In the genomic region with DNA sequence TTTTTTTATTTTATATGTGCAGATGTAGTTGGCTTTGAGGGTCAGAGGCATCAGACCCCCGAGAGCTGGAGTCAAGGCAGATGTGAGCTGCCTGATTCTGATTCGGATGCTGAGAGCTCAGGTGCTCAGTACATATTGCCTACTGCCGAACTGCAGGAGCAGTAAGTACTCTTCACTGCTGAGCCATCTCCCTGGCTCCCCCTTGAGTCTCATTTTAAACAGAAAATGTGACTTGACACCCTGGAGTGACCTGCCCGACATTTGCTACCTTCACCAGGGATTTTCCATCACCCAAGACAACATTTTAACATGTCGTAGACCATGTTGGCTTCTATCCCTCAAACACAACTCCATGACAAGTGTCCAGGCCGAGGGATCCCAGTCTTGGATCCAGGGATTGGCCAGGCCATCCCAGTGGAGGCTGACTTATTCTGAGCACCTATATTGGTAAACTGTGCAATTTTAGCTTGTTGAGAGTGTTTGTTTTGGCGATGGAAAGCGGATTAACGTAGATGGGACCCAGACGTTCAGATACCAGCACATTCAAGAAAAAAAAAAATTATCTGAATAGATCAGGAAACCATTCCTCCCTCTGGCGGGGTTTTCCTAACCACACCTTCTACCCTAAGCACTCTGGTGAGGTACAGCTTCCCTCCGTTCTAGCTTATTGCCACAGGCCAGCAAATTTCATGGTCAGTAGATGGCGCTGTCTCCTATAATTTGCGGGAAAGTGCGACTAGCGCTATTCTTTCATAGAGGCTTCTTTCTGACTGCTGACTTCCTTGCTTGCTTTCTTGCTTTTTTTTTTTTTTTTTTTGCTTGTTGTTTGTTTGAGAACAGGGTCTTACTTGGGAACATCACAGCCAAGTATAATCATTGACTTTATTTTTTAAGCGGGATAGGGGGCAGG, we compare ENCODE assay signal across 9 mouse cellular contexts. TPM values are rescaled to one million over a fixed set of nuclear protein-coding genes. Genes with fewer than 3 reads are reported as not detected.
DNase-seq lines count a peak whose midpoint lies in the region; ATAC-seq and TF ChIP-seq lines count a peak whose summit lies in the region.
"Had no signal": no experiment of that assay in that cellular context is flagged by ENCODE, and none has a peak within 500 bp of the region (broad histone marks: within the 10 kb centered on the region; RNA-seq: fewer than 3 reads in every experiment).

No protein-coding gene starts in this region.

- ATAC-seq in CD4-positive, CD25-positive, alpha-beta regulatory T cell, adult 4 months = peak; percentile 74
- ATAC-seq in lung, embryonic 14.5 days (ENCODE audit: insufficient read depth) = peak; percentile 62

- no peak overlapping the region for H3K27ac ChIP-seq in heart, adult 2 months
- H3K27ac ChIP-seq in lung, embryonic 14.5 days (ENCODE audit: low read depth) = no peak overlapping the region
- H3K27ac ChIP-seq: heart, embryonic 13.5 days had no signal

- no peaks in the 10 kb centered on the region for H3K79me2 ChIP-seq in heart, adult 2 months (replicated peaks; ENCODE audit: control insufficient read depth, insufficient read depth, low read length)

- peak; percentile 82 for TF ChIP-seq EP300 in heart, adult 2 months (IDR thresholded peaks at IDR 0.05; ENCODE audit: insufficient read depth, low read depth, low read length)

- DNase-seq in adrenal gland, postnatal 25 days = peak; percentile 83
- peak; percentile 86 for DNase-seq in embryo, embryonic 9.5 days (ENCODE audit: extremely low spot score)
- peak; percentile 81 to 88 for DNase-seq in heart, adult 2 months
- DNase-seq in kidney, postnatal 4 days = peak; percentile 91 to 93
- peak; percentile 98 for DNase-seq in lung, embryonic 14.5 days
- peak; percentile 74 for DNase-seq in retina, adult 2 months (ENCODE audit: low read depth, low spot score)
- peak; percentile 87 for DNase-seq in thymus, postnatal 14 days

- H3K36me3 ChIP-seq in heart, adult 2 months (ENCODE audit: control insufficient read depth, insufficient read depth, low read length) = no peaks in the 10 kb centered on the region
- H3K36me3 ChIP-seq in lung, embryonic 14.5 days (ENCODE audit: insufficient read depth) = no peaks in the 10 kb centered on the region
- H3K36me3 ChIP-seq: heart, embryonic 13.5 days had no signal

- no peak overlapping the region for H3K9ac ChIP-seq in heart, adult 2 months (ENCODE audit: low read depth, low read length)
- H3K9ac ChIP-seq in lung, embryonic 14.5 days = no peak overlapping the region
- H3K9ac ChIP-seq: heart, embryonic 13.5 days had no signal

- no peak for TF ChIP-seq POLR2A in heart, adult 2 months (IDR thresholded peaks at IDR 0.05; ENCODE audit: insufficient read depth, low read depth, low read length)

- peak; percentile 88 for TF ChIP-seq CTCF in heart, adult 2 months (IDR thresholded peaks at IDR 0.05)
- peak; percentile 92 for TF ChIP-seq CTCF in lung, embryonic 14.5 days (IDR thresholded peaks at IDR 0.05; ENCODE audit: low read depth)

- intact Hi-C loops in heart, adult 2 months (cut with DNase I) = loop anchor here (1.0 kb wide), 2 partner anchors 131 to 168 kb away; no protein-coding TSS in a partner anchor

- H3K9me3 ChIP-seq in lung, embryonic 14.5 days (ENCODE audit: low read depth, low read length) = no peaks in the 10 kb centered on the region
- H3K9me3 ChIP-seq: heart, embryonic 13.5 days had no signal

- H3K4me1 ChIP-seq in heart, adult 2 months (ENCODE audit: control insufficient read depth, insufficient read depth, low read length) = no peaks in the 10 kb centered on the region
- H3K4me1 ChIP-seq in lung, embryonic 14.5 days (ENCODE audit: insufficient read depth) = no peaks in the 10 kb centered on the region

- 21% methylated on average over 17 of the region's 17 CpGs for WGBS in heart, adult 2 months
- WGBS in lung, embryonic 14.5 days = 18% methylated on average over 17 of the region's 17 CpGs

- H3K4me2 ChIP-seq in lung, embryonic 14.5 days = no peak overlapping the region
- H3K4me2 ChIP-seq: heart, embryonic 13.5 days had no signal

- no peak overlapping the region for H3K4me3 ChIP-seq in heart, adult 2 months
- no peak overlapping the region for H3K4me3 ChIP-seq in lung, embryonic 14.5 days (ENCODE audit: low read depth, low read length)
- H3K4me3 ChIP-seq: heart, embryonic 13.5 days had no signal

- H3K27me3 ChIP-seq in heart, adult 2 months (ENCODE audit: control insufficient read depth, insufficient read depth, low read length) = no peaks in the 10 kb centered on the region
- H3K27me3 ChIP-seq in lung, embryonic 14.5 days (ENCODE audit: insufficient read depth, low read length) = 0 out of 2 replicates have a peak, but pooled peaks cover 3% of the 10 kb centered on the region

RNA-seq across cellular contexts. Expression of a gene that starts 8.9 kb away (rescaled TPM):
- 1 to 10 TPM in 1 of 2 experiments, under 1 TPM in 1; 0.47 to 1.2 TPM for polyA plus RNA-seq in CD4-positive, CD25-positive, alpha-beta regulatory T cell, adult 4 months (2017; shearing (Covaris generic))
- total RNA-seq in adrenal gland, postnatal 25 days (2021) = 159 and 212 TPM in 2 replicates
- total RNA-seq in heart, adult 2 months (2021) = 10 to 100 TPM; 83.2 to 95.3 TPM
- 95.7 and 123 TPM in 2 replicates for polyA plus RNA-seq in heart, adult 2 months (2012; rRNA removed)
- polyA plus RNA-seq in lung, embryonic 14.5 days (2014; fragmentation: Nextera tagmentation; extraction: Ambion mirVana) = 57.5 and 64.5 TPM in 2 replicates

RNA-seq across cellular contexts. Expression of a gene that starts 26.7 kb away (rescaled TPM):
- polyA plus RNA-seq in CD4-positive, CD25-positive, alpha-beta regulatory T cell, adult 4 months (2017; shearing (Covaris generic)) = under 1 TPM in 1 of 2 experiments, not detected in 1; 0.33 TPM
- total RNA-seq in adrenal gland, postnatal 25 days (2021) = not detected in 2 replicates
- total RNA-seq in heart, adult 2 months (2021) = not detected
- polyA plus RNA-seq in heart, adult 2 months (2012; rRNA removed) = 0.15 and 0.33 TPM in 2 replicates
- polyA plus RNA-seq in lung, embryonic 14.5 days (2014; fragmentation: Nextera tagmentation; extraction: Ambion mirVana) = not detected in 2 replicates

Comparison
In these comparisons a context has a peak if more than half of its experiments do, and no peak if none do; other contexts are left out.
1. RNA of a gene that starts 8.9 kb away (polyA plus RNA-seq): 95.7 to 123 TPM in heart, adult 2 months and 57.5 to 64.5 TPM in lung, embryonic 14.5 days; 0.47 to 1.2 TPM in CD4-positive, CD25-positive, alpha-beta regulatory T cell, adult 4 months; every median in the first group is over 10 times any median in the second.
2. Peak in every context shown above with its lines, with median percentiles within 50 percentile points of each other: DNase-seq.